Mouse (Mus musculus): ENCODE results near the gene Tnip1.

GRCm38 (mm10) chr11:54881051-54881474 lies 81.7 kb downstream of the Tnip1 start:
- TF ChIP-seq CTCF (IDR thresholded peaks at IDR 0.05; ENCODE audit: low read depth, low read length) (no peak), GATA1 (IDR thresholded peaks at IDR 0.05; ENCODE audit: borderline replicate concordance, low read length) (no peak)

Measured in G1E (cell line).